Mouse (Mus musculus) myocyte (in vitro differentiated cells): ENCODE data around the gene Prrg2. TPM values are rescaled to one million over a fixed set of nuclear protein-coding genes. Genes with fewer than 3 reads are reported as not detected.
A peak's percentile ranks its signal among the peaks of the same experiment; 100 is the strongest.

Experiments
- H3K27me3 ChIP-seq: one replicate; pipeline ENCODE4 v1.6.1; 2011; ENCODE audit not compliant: control insufficient read depth, insufficient read depth, insufficient read length
- H3K36me3 ChIP-seq: one replicate; pipeline ENCODE4 v1.6.1; 2011; ENCODE audit not compliant: control insufficient read depth, insufficient read depth
- H3K4me2 ChIP-seq: one replicate; pipeline ENCODE4 v1.6.1; 2011; ENCODE audit warnings: low read depth, control low read depth
- H3K4me3 ChIP-seq: one replicate; pipeline ENCODE4 v1.5.1; 2011; ENCODE audit warnings: mild to moderate bottlenecking, control low read depth, moderate library complexity
- H3K79me2 ChIP-seq: one replicate; pipeline ENCODE4 v1.6.1; 2011; ENCODE audit not compliant: control insufficient read depth, insufficient read depth
- H3ac ChIP-seq: one replicate; pipeline ENCODE4 v1.6.1; 2011; ENCODE audit not compliant: control insufficient read depth, insufficient read length
- CEBPB ChIP-seq: IDR thresholded peaks from 2 replicates; pipeline ENCODE4 v1.6.1; 2011; ENCODE audit warnings: mild to moderate bottlenecking, moderate library complexity; ENCODE audit not compliant: poor library complexity, insufficient read depth, severe bottlenecking
- E2F4 ChIP-seq: IDR thresholded peaks from one replicate; pipeline ENCODE4 v1.6.1; 2011; ENCODE audit warnings: mild to moderate bottlenecking, control low read depth, moderate library complexity; ENCODE audit not compliant: insufficient read depth
- MAX ChIP-seq: IDR thresholded peaks from one replicate; pipeline ENCODE4 v1.6.1; 2011; ENCODE audit warnings: low read depth, mild to moderate bottlenecking, control low read depth
- MYOD1 ChIP-seq, 3 experiments: IDR thresholded peaks; one replicate each; pipeline ENCODE4 v1.6.1; 2011; ENCODE audit warnings: control low read depth in 2 of 3, low read depth in 2 of 3, mild to moderate bottlenecking in 2 of 3, moderate library complexity in 1 of 3; ENCODE audit not compliant: insufficient read length in 2 of 3, control insufficient read depth in 1 of 3
- MYOG ChIP-seq, 3 experiments: IDR thresholded peaks; one replicate each; pipeline ENCODE4 v1.6.1; 2011; ENCODE audit warnings: control low read depth in 2 of 3, low read depth in 2 of 3, mild to moderate bottlenecking in 2 of 3; ENCODE audit not compliant: insufficient read length in 2 of 3, control insufficient read depth in 1 of 3, insufficient read depth in 1 of 3
- POLR2A ChIP-seq: IDR thresholded peaks from one replicate; pipeline ENCODE4 v1.6.1; 2011; ENCODE audit warnings: low read depth, mild to moderate bottlenecking, control low read depth, moderate library complexity; ENCODE audit not compliant: insufficient read length
- POLR2AphosphoS2 ChIP-seq: IDR thresholded peaks from one replicate; pipeline ENCODE4 v1.6.1; 2011; ENCODE audit warnings: low read depth, control low read depth; ENCODE audit not compliant: insufficient read length
- REST ChIP-seq: IDR thresholded peaks from one replicate; pipeline ENCODE4 v1.6.1; 2011; ENCODE audit warnings: mild to moderate bottlenecking, control low read depth, moderate library complexity; ENCODE audit not compliant: insufficient read depth, insufficient read length
- SRF ChIP-seq: IDR thresholded peaks from one replicate; pipeline ENCODE4 v1.6.1; 2011; ENCODE audit warnings: low read depth; ENCODE audit not compliant: control insufficient read depth, insufficient read length
- TCF12 ChIP-seq: IDR thresholded peaks from one replicate; pipeline ENCODE4 v1.6.1; 2011; ENCODE audit warnings: mild to moderate bottlenecking, control low read depth; ENCODE audit not compliant: poor library complexity, insufficient read depth, severe bottlenecking
- TCF3 ChIP-seq: IDR thresholded peaks from one replicate; pipeline ENCODE4 v1.6.1; 2011; ENCODE audit warnings: low read depth, control low read depth; ENCODE audit not compliant: insufficient read length
- USF1 ChIP-seq: IDR thresholded peaks from one replicate; pipeline ENCODE4 v1.6.1; 2011; ENCODE audit warnings: low read depth, mild to moderate bottlenecking, control low read depth, moderate library complexity
- polyA plus RNA-seq: library from polyadenylated mRNA; unstranded; fragments of >200 nt; fragmentation: generic; extraction: Trizol; gene quantifications from one replicate; pipeline ENCODE4 v1.2.1, GENCODE M21; 2012; ENCODE audit warnings: missing spikeins

Gene Prrg2
- polyA plus RNA-seq, 1 experiment, result 12.9 TPM

- no peaks in the 10 kb centered on the region for H3K27me3 ChIP-seq
Observed at GRCm38 (mm10) chr7:45016761-45017160, 45.7 kb downstream of the Prrg2 start.

GRCm38 (mm10) chr7:45015957-45016612 lies 46.4 kb downstream of the Prrg2 start, which contains the start of gene Scaf1:
Scaf1 (minus strand) TSS chr7:45016363.
- TF ChIP-seq MYOG (IDR thresholded peaks at IDR 0.05; ENCODE audit: control insufficient read depth in 1 of 3, insufficient read depth in 1 of 3, insufficient read length in 2 of 3, low read depth in 2 of 3), result no peak
- TF ChIP-seq TCF12, result no peak
- no peak for TF ChIP-seq MYOD1 (IDR thresholded peaks at IDR 0.05; ENCODE audit: control insufficient read depth in 1 of 3, insufficient read length in 2 of 3, low read depth in 2 of 3)
- no peak for TF ChIP-seq POLR2A
- TF ChIP-seq TCF3, result no peak
- TF ChIP-seq REST, result no peak
- TF ChIP-seq SRF, result peak; percentile 29
- TF ChIP-seq E2F4, result peak; percentile 52
- TF ChIP-seq USF1, result peak; percentile 89
- TF ChIP-seq MAX, result no peak
- TF ChIP-seq POLR2AphosphoS2, result peak; percentile 81
- no peak for TF ChIP-seq CEBPB
- H3K79me2 ChIP-seq, result peaks cover 32% of the 10 kb centered on the region
- peaks cover 12% of the 10 kb centered on the region for H3K36me3 ChIP-seq
- H3K4me3 ChIP-seq, result peak within 1 kb of the TSS; percentile 71
- no peaks in the 10 kb centered on the region for H3K27me3 ChIP-seq
- peak within 1 kb of the TSS; percentile 100 for H3K4me2 ChIP-seq
- peak within 1 kb of the TSS; percentile 93 for H3ac ChIP-seq

More at GRCm38 (mm10) chr7:45016761-45017160, 45.7 kb downstream of the Prrg2 start:
- Histone ChIP-seq H3K79me2 (peaks cover 30% of the 10 kb centered on the region), H3K4me3 (peak overlapping the region; percentile 71), H3K4me2 (peak overlapping the region; percentile 100), H3ac (no peak overlapping the region), H3K36me3 (peaks cover 10% of the 10 kb centered on the region)
- no peak for TF ChIP-seq MYOG (IDR thresholded peaks at IDR 0.05; ENCODE audit: control insufficient read depth in 1 of 3, insufficient read depth in 1 of 3, insufficient read length in 2 of 3, low read depth in 2 of 3)
- TF ChIP-seq E2F4, result no peak
- no peak for TF ChIP-seq TCF3
- TF ChIP-seq MAX, result no peak
- TF ChIP-seq CEBPB, result no peak
- no peak for TF ChIP-seq POLR2A
- TF ChIP-seq SRF, result no peak
- no peak for TF ChIP-seq REST
- TF ChIP-seq TCF12, result no peak
- no peak for TF ChIP-seq USF1
- no peak for TF ChIP-seq POLR2AphosphoS2
- no peak for TF ChIP-seq MYOD1 (IDR thresholded peaks at IDR 0.05; ENCODE audit: control insufficient read depth in 1 of 3, insufficient read length in 2 of 3, low read depth in 2 of 3)

GRCm38 (mm10) chr7:45015344-45015956 lies 47.0 kb downstream of the Prrg2 start:
- TF ChIP-seq SRF (no peak), POLR2AphosphoS2 (no peak), TCF3 (no peak), E2F4 (no peak), REST (no peak), MAX (no peak), MYOG (IDR thresholded peaks at IDR 0.05; ENCODE audit: control insufficient read depth in 1 of 3, insufficient read depth in 1 of 3, insufficient read length in 2 of 3, low read depth in 2 of 3) (no peak), TCF12 (no peak), CEBPB (no peak), POLR2A (no peak), USF1 (no peak), MYOD1 (IDR thresholded peaks at IDR 0.05; ENCODE audit: control insufficient read depth in 1 of 3, insufficient read length in 2 of 3, low read depth in 2 of 3) (no peak)
- Histone ChIP-seq H3K4me2 (peak overlapping the region; percentile 90), H3K79me2 (peaks cover 34% of the 10 kb centered on the region), H3K36me3 (peaks cover 10% of the 10 kb centered on the region), H3K27me3 (no peaks in the 10 kb centered on the region), H3ac (peak overlapping the region; percentile 93), H3K4me3 (peak overlapping the region; percentile 71)

- Histone ChIP-seq H3ac (no peak overlapping the region), H3K27me3 (no peaks in the 10 kb centered on the region), H3K4me2 (peak overlapping the region; percentile 90), H3K4me3 (no peak overlapping the region), H3K36me3 (peaks cover 16% of the 10 kb centered on the region), H3K79me2 (peaks cover 44% of the 10 kb centered on the region)
- no peak for TF ChIP-seq CEBPB
- TF ChIP-seq SRF, result no peak
- TF ChIP-seq E2F4, result no peak
- TF ChIP-seq USF1, result no peak
- no peak for TF ChIP-seq MYOG (IDR thresholded peaks at IDR 0.05; ENCODE audit: control insufficient read depth in 1 of 3, insufficient read depth in 1 of 3, insufficient read length in 2 of 3, low read depth in 2 of 3)
- TF ChIP-seq MYOD1 (IDR thresholded peaks at IDR 0.05; ENCODE audit: control insufficient read depth in 1 of 3, insufficient read length in 2 of 3, low read depth in 2 of 3), result no peak
Observed at GRCm38 (mm10) chr7:45014096-45014451, 48.4 kb downstream of the Prrg2 start.
